Mouse (Mus musculus): ENCODE results near the gene Brd1. TPM values are rescaled to one million over a fixed set of nuclear protein-coding genes. Genes with fewer than 3 reads are reported as not detected.

The Brd1 gene
- polyA plus RNA-seq, 1 experiment from 2014 or later = 19.1 TPM

DNA sequence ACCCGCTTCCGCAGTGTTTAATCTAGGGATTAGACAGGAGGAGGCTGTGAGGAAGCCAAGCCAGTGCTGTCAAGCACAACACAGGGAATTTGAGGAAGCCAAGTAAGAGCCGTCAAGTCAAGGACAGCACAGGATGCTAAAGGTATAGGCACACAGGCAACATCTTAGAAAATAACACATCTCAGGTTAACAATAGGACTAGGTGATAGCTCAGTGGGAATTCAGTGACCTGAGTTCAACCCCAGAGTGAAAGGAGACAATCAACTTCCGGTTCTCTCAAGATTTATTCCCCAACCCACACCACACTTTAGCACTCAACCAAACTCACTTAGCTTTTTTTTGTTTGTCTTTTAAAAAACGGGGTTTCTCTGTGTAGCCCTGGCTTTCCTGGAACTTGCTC is 34.5 kb downstream of the Brd1 start:
- WGBS = 82% methylated on average over 5 of the region's 5 CpGs
- Histone ChIP-seq H3K4me3 (ENCODE audit: low read length) (no peak overlapping the region), H3K4me2 (replicated peaks; ENCODE audit: low read depth, low read length) (no peak overlapping the region), H3K9ac (replicated peaks; ENCODE audit: low read length) (no peak overlapping the region), H3K9me3 (ENCODE audit: low read length) (no peaks in the 10 kb centered on the region), H3K27ac (ENCODE audit: low read length) (no peak overlapping the region), H3K4me1 (ENCODE audit: insufficient read depth, low read length) (no peaks in the 10 kb centered on the region), H3K36me3 (ENCODE audit: insufficient read depth, low read length) (peaks cover 76% of the 10 kb centered on the region), H3K27me3 (ENCODE audit: insufficient read depth, low read length) (no peaks in the 10 kb centered on the region)
- no peak for ATAC-seq (ENCODE audit: low FRiP score, low TSS enrichment)

DNA sequence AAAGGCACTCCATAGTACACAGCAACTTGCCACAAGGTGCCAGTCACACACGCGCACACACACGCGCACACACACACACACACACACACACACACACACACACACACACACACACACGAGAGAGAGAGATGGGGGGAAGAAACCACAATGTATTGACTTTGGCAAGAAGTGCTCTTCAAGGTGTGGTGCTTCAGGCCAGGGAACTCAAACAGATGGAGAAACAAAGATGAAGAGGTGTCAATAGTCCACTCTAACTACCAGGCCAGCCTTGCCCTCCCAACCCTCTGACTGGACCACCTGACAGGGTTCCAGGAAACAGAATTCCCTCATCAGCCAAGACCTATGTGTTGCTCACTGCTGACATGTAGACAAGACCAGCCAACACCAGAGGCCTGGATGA is 36.4 kb downstream of the Brd1 start:
- Histone ChIP-seq H3K9me3 (ENCODE audit: low read length) (no peaks in the 10 kb centered on the region), H3K9ac (replicated peaks; ENCODE audit: low read length) (no peak overlapping the region), H3K4me1 (ENCODE audit: insufficient read depth, low read length) (no peaks in the 10 kb centered on the region), H3K36me3 (ENCODE audit: insufficient read depth, low read length) (peaks cover 71% of the 10 kb centered on the region), H3K27me3 (ENCODE audit: insufficient read depth, low read length) (no peaks in the 10 kb centered on the region), H3K4me2 (replicated peaks; ENCODE audit: low read depth, low read length) (no peak overlapping the region), H3K27ac (ENCODE audit: low read length) (no peak overlapping the region), H3K4me3 (ENCODE audit: low read length) (no peak overlapping the region)
- 92% methylated on average over 5 of the region's 5 CpGs for WGBS
- no peak for ATAC-seq (ENCODE audit: low FRiP score, low TSS enrichment)

DNA sequence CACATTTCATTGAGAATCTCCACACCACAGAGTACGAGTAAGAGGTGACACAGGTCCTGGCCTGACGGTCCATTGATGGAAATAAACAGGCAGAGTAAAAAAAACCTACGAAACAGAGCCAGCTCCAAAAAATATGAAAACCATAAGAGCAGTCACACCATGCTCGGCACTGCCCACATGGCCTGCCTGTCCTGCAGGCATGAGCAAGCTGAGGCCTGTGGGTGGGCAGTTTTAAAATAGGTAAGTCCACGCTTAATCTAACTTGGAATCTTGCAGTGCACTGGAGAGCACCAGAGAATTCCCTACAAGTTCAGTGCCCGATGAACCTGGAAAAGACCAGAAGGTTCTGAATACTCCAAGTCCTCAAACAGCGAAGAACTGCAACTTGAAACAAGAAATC is 38.0 kb downstream of the Brd1 start:
- peaks cover 76% of the 10 kb centered on the region for H3K36me3 ChIP-seq (ENCODE audit: insufficient read depth, low read length)
- no peak overlapping the region for H3K9ac ChIP-seq (replicated peaks; ENCODE audit: low read length)
- H3K27ac ChIP-seq (ENCODE audit: low read length) = no peak overlapping the region
- no peak overlapping the region for H3K4me3 ChIP-seq (ENCODE audit: low read length)
- no peak overlapping the region for H3K4me2 ChIP-seq (replicated peaks; ENCODE audit: low read depth, low read length)
- H3K9me3 ChIP-seq (ENCODE audit: low read length) = no peaks in the 10 kb centered on the region
- ATAC-seq (ENCODE audit: low FRiP score, low TSS enrichment) = no peak
- H3K4me1 ChIP-seq (ENCODE audit: insufficient read depth, low read length) = no peaks in the 10 kb centered on the region
- H3K27me3 ChIP-seq (ENCODE audit: insufficient read depth, low read length) = no peaks in the 10 kb centered on the region
- 89% methylated on average over 7 of the region's 7 CpGs for WGBS

DNA sequence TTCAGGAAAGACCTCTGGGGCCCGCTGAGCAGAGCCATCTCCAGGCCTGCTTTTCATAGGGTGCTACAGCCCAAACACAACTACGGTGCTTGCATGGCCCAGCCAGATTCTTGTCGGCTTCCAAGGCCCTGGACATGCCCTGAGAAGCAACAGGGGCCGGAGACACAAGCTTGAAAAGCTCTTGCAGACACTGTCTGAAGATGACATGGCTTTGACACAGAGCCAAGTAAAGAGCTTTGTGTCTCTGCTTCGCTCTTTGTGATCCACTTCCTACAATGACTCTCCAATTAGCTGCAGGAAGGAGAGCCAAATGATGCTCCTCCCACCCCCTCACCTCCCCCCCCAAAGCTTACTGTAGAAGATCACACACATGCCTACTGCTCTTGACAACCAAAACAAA is 40.0 kb downstream of the Brd1 start:
- no peak for ATAC-seq (ENCODE audit: low FRiP score, low TSS enrichment)
- peaks cover 79% of the 10 kb centered on the region for H3K36me3 ChIP-seq (ENCODE audit: insufficient read depth, low read length)
- H3K4me2 ChIP-seq (replicated peaks; ENCODE audit: low read depth, low read length) = no peak overlapping the region
- no peaks in the 10 kb centered on the region for H3K27me3 ChIP-seq (ENCODE audit: insufficient read depth, low read length)
- H3K9ac ChIP-seq (replicated peaks; ENCODE audit: low read length) = no peak overlapping the region
- no peak overlapping the region for H3K27ac ChIP-seq (ENCODE audit: low read length)
- no peaks in the 10 kb centered on the region for H3K4me1 ChIP-seq (ENCODE audit: insufficient read depth, low read length)
- 62% methylated on average over 5 of the region's 5 CpGs for WGBS
- no peak overlapping the region for H3K4me3 ChIP-seq (ENCODE audit: low read length)
- no peaks in the 10 kb centered on the region for H3K9me3 ChIP-seq (ENCODE audit: low read length)

DNA sequence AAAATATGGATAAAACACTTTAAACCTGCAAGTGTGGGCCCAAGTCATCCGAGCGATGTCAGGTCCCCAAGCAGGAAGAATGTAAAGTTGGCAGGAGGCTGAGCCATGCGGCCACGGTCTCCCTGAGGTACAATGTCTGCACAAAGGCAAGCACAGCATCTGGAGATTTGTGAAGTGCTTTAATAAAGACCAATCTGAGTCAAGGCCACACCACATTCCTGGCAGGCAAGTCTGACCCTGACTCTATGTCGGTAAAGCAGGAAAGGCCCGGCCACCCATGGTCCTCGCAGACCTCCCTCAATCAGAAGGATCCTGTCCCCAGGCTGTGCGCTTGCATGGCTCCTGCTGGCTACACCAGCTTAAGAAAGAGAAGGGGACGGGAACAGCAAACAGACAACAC is 41.3 kb downstream of the Brd1 start:
- Histone ChIP-seq H3K9me3 (ENCODE audit: low read length) (no peaks in the 10 kb centered on the region), H3K4me2 (replicated peaks; ENCODE audit: low read depth, low read length) (no peak overlapping the region), H3K4me3 (ENCODE audit: low read length) (no peak overlapping the region), H3K27me3 (ENCODE audit: insufficient read depth, low read length) (no peaks in the 10 kb centered on the region), H3K27ac (ENCODE audit: low read length) (no peak overlapping the region), H3K9ac (replicated peaks; ENCODE audit: low read length) (no peak overlapping the region), H3K4me1 (ENCODE audit: insufficient read depth, low read length) (no peaks in the 10 kb centered on the region), H3K36me3 (ENCODE audit: insufficient read depth, low read length) (peaks cover 80% of the 10 kb centered on the region)
- ATAC-seq (ENCODE audit: low FRiP score, low TSS enrichment) = no peak
- WGBS = 91% methylated on average over 9 of the region's 9 CpGs

DNA sequence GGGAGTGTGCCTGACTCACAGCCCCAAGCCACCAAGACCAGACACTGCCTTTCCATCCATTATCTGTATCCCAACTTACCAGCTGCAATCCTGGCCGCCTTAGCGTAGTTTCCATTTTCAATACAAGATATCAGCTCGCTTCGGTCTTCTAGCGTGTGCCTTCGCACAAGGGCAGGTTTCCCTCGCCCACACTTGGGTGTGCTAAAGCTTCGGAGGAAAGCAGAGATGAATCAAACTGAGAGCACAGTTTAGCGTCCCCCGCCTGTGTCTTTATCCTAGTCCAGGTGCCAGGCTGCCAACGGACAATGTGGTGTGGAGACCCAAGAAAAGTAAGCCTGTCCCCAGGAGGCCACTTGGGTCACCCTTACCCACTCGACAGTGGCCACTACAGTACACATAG is 42.9 kb downstream of the Brd1 start:
- Histone ChIP-seq H3K9me3 (ENCODE audit: low read length) (no peaks in the 10 kb centered on the region), H3K9ac (replicated peaks; ENCODE audit: low read length) (no peak overlapping the region), H3K4me2 (replicated peaks; ENCODE audit: low read depth, low read length) (no peak overlapping the region), H3K27me3 (ENCODE audit: insufficient read depth, low read length) (no peaks in the 10 kb centered on the region), H3K27ac (ENCODE audit: low read length) (no peak overlapping the region), H3K36me3 (ENCODE audit: insufficient read depth, low read length) (peaks cover 85% of the 10 kb centered on the region), H3K4me1 (ENCODE audit: insufficient read depth, low read length) (no peaks in the 10 kb centered on the region), H3K4me3 (ENCODE audit: low read length) (no peak overlapping the region)
- ATAC-seq (ENCODE audit: low FRiP score, low TSS enrichment) = no peak
- WGBS = 92% methylated on average over 12 of the region's 12 CpGs

DNA sequence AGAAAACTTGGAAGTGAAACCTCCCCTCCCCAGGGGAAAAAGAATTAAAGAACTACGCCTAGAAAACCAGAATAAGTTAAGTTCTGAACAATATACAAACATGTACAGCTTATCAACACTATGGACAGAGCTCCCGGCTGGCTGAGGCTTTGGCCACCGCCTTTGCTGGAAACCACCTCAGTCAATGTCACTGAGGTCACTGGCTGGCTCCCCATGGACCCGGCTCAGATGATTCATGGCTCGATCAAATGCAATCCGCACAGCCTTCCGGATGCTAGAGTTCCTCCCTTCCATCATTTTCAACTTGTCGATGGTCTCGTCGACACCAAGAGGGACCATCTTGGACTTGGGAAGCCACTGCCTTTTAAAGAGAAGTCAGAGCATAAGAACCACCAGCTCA is 45.9 kb downstream of the Brd1 start:
- no peak overlapping the region for H3K4me2 ChIP-seq (replicated peaks; ENCODE audit: low read depth, low read length)
- 90% methylated on average over 10 of the region's 10 CpGs for WGBS
- H3K36me3 ChIP-seq (ENCODE audit: insufficient read depth, low read length) = peaks cover 76% of the 10 kb centered on the region
- H3K9me3 ChIP-seq (ENCODE audit: low read length) = no peaks in the 10 kb centered on the region
- ATAC-seq (ENCODE audit: low FRiP score, low TSS enrichment) = no peak
- H3K4me1 ChIP-seq (ENCODE audit: insufficient read depth, low read length) = no peaks in the 10 kb centered on the region
- H3K9ac ChIP-seq (replicated peaks; ENCODE audit: low read length) = no peak overlapping the region
- H3K27me3 ChIP-seq (ENCODE audit: insufficient read depth, low read length) = no peaks in the 10 kb centered on the region
- H3K4me3 ChIP-seq (ENCODE audit: low read length) = no peak overlapping the region
- H3K27ac ChIP-seq (ENCODE audit: low read length) = no peak overlapping the region

DNA sequence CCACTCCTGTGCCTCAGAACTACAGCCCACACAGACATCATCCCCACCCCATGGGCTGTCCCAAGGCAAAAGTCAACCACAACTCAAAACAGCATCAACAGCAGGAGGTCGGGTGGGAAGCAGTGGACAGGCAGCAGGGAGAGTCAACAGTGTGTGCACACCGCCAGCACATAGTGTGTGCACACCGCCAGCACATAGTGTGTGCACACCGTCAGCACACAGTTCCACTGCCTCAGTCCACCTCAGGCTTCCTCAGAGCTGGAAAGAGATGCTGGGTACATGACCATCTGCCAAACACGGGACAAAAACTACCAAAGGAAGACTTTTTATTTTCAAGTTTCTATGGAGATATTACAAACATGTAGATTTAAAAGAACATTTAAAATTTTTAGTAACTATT is 47.3 kb downstream of the Brd1 start:
- Histone ChIP-seq H3K4me2 (replicated peaks; ENCODE audit: low read depth, low read length) (no peak overlapping the region), H3K9ac (replicated peaks; ENCODE audit: low read length) (no peak overlapping the region), H3K9me3 (ENCODE audit: low read length) (no peaks in the 10 kb centered on the region), H3K4me1 (ENCODE audit: insufficient read depth, low read length) (no peaks in the 10 kb centered on the region), H3K4me3 (ENCODE audit: low read length) (no peak overlapping the region), H3K27ac (ENCODE audit: low read length) (no peak overlapping the region), H3K36me3 (ENCODE audit: insufficient read depth, low read length) (peaks cover 66% of the 10 kb centered on the region), H3K27me3 (ENCODE audit: insufficient read depth, low read length) (no peaks in the 10 kb centered on the region)
- 87% methylated on average over 5 of the region's 5 CpGs for WGBS
- no peak; the same call in 1 of the 2 replicates for ATAC-seq (ENCODE audit: low FRiP score, low TSS enrichment)

DNA sequence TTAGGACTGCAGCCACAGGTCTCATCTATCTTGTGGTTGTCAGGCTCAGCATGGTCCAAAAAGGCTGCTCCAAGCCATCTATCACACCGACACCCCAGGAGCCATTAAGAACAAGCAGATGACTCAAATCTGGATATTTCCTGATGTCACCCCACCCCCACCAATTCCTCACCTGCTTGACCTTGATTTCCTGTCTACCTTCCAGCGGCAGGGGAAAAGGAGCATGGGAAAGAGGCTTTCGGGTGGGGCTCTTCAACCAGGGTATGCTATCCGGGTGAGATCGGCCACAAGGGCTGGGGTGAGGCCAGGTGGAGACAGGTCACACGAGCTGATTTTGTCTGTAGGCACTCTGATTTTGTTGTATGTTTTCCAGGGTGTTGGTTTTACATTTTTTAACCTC is 50.0 kb downstream of the Brd1 start:
- H3K4me1 ChIP-seq (ENCODE audit: insufficient read depth, low read length) = no peaks in the 10 kb centered on the region
- no peak overlapping the region for H3K4me2 ChIP-seq (replicated peaks; ENCODE audit: low read depth, low read length)
- no peak overlapping the region for H3K9ac ChIP-seq (replicated peaks; ENCODE audit: low read length)
- H3K9me3 ChIP-seq (ENCODE audit: low read length) = no peaks in the 10 kb centered on the region
- H3K4me3 ChIP-seq (ENCODE audit: low read length) = no peak overlapping the region
- 85% methylated on average over 6 of the region's 6 CpGs for WGBS
- no peaks in the 10 kb centered on the region for H3K27me3 ChIP-seq (ENCODE audit: insufficient read depth, low read length)
- no peak for ATAC-seq (ENCODE audit: low FRiP score, low TSS enrichment)
- no peak overlapping the region for H3K27ac ChIP-seq (ENCODE audit: low read length)
- peaks cover 39% of the 10 kb centered on the region for H3K36me3 ChIP-seq (ENCODE audit: insufficient read depth, low read length)

DNA sequence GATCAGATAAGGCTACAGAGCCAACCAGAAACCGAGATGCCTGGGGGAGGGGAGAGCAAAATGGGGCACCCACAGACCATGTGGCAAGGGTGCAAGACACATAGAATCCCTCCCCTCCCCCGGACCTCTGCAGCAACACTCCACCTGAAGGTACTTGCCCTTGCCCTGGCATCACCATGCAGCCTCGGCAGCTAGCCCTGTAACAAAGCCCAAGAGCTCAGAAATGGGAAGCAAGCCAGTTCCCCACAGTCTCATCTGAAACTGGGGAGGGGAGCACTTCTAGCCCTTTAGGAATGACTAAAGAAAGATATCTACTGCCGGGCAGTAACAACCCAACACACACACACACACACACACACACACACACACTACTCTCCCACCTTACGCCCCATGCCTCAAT is 53.1 kb downstream of the Brd1 start:
- ATAC-seq (ENCODE audit: low FRiP score, low TSS enrichment) = no peak
- Histone ChIP-seq H3K4me3 (ENCODE audit: low read length) (no peak overlapping the region), H3K4me2 (replicated peaks; ENCODE audit: low read depth, low read length) (no peak overlapping the region), H3K27ac (ENCODE audit: low read length) (no peak overlapping the region), H3K27me3 (ENCODE audit: insufficient read depth, low read length) (no peaks in the 10 kb centered on the region), H3K9ac (replicated peaks; ENCODE audit: low read length) (no peak overlapping the region), H3K4me1 (ENCODE audit: insufficient read depth, low read length) (no peaks in the 10 kb centered on the region), H3K9me3 (ENCODE audit: low read length) (no peaks in the 10 kb centered on the region), H3K36me3 (ENCODE audit: insufficient read depth, low read length) (peaks cover 11% of the 10 kb centered on the region)
- 83% methylated on average over 5 of the region's 5 CpGs for WGBS

DNA sequence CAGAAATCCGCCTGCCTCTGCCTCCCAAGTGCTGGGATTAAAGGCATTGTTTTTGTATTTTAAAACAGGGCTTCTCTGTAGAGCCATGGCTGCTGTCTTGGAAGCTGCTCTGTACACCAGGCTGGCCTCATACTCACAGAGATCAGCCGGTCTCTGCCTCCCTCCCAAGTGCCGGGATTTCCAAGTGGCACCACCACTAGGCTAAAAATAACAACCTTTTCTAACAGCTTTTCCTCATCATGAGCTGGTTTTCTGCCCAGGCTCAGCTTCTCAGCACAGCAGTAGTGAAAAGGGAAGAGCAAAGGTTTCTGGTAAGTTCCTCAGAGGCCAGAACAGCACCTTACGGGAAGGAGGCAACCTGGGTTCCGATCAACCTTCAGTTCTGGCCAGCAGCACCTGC is 56.5 kb downstream of the Brd1 start:
- H3K4me2 ChIP-seq (replicated peaks; ENCODE audit: low read depth, low read length) = no peak overlapping the region
- 87% methylated on average over 5 of the region's 5 CpGs for WGBS
- no peaks in the 10 kb centered on the region for H3K4me1 ChIP-seq (ENCODE audit: insufficient read depth, low read length)
- H3K27ac ChIP-seq (ENCODE audit: low read length) = no peak overlapping the region
- no peak overlapping the region for H3K4me3 ChIP-seq (ENCODE audit: low read length)
- no peaks in the 10 kb centered on the region for H3K36me3 ChIP-seq (ENCODE audit: insufficient read depth, low read length)
- H3K9ac ChIP-seq (replicated peaks; ENCODE audit: low read length) = no peak overlapping the region
- H3K27me3 ChIP-seq (ENCODE audit: insufficient read depth, low read length) = no peaks in the 10 kb centered on the region
- no peak for ATAC-seq (ENCODE audit: low FRiP score, low TSS enrichment)
- H3K9me3 ChIP-seq (ENCODE audit: low read length) = no peaks in the 10 kb centered on the region

All from kidney, embryonic 16.5 days (tissue).